Mouse (Mus musculus): ENCODE measurements around the gene Sdk1. TPM values are rescaled to one million over a fixed set of nuclear protein-coding genes. Genes with fewer than 3 reads are reported as not detected.

The Sdk1 gene
- polyA plus RNA-seq, 1 experiment = not detected

GRCm38 (mm10) chr5:141311801-141312200 lies 70.5 kb downstream of the Sdk1 start:
- TF ChIP-seq GATA1 (IDR thresholded peaks at IDR 0.05; ENCODE audit: borderline replicate concordance, low read length) (no peak), FLI1 (IDR thresholded peaks at IDR 0.05; ENCODE audit: low read length) (no peak)
- H3K4me3 ChIP-seq (replicated peaks) = no peak overlapping the region
- no peaks in the 10 kb centered on the region for H3K9me3 ChIP-seq
- H3K4me1 ChIP-seq = no peaks in the 10 kb centered on the region
- H3K27me3 ChIP-seq (replicated peaks) = no peaks in the 10 kb centered on the region
- H3K36me3 ChIP-seq (replicated peaks; ENCODE audit: low read length) = no peaks in the 10 kb centered on the region

GRCm38 (mm10) chr5:141312305-141312704 lies 71.0 kb downstream of the Sdk1 start:
- H3K36me3 ChIP-seq (replicated peaks; ENCODE audit: low read length) = no peaks in the 10 kb centered on the region
- H3K27me3 ChIP-seq (replicated peaks) = no peaks in the 10 kb centered on the region
- no peaks in the 10 kb centered on the region for H3K4me1 ChIP-seq
- H3K4me3 ChIP-seq (replicated peaks) = no peak overlapping the region
- H3K9me3 ChIP-seq = no peaks in the 10 kb centered on the region
- TF ChIP-seq GATA1 (IDR thresholded peaks at IDR 0.05; ENCODE audit: borderline replicate concordance, low read length) (no peak), FLI1 (IDR thresholded peaks at IDR 0.05; ENCODE audit: low read length) (no peak)

- TF ChIP-seq GATA1 (IDR thresholded peaks at IDR 0.05; ENCODE audit: borderline replicate concordance, low read length) (no peak), FLI1 (IDR thresholded peaks at IDR 0.05; ENCODE audit: low read length) (no peak)
- no peaks in the 10 kb centered on the region for H3K4me1 ChIP-seq
- H3K36me3 ChIP-seq (replicated peaks; ENCODE audit: low read length) = no peaks in the 10 kb centered on the region
- no peaks in the 10 kb centered on the region for H3K27me3 ChIP-seq (replicated peaks)
- no peaks in the 10 kb centered on the region for H3K9me3 ChIP-seq
- no peak overlapping the region for H3K4me3 ChIP-seq (replicated peaks)
Observed at GRCm38 (mm10) chr5:141317095-141317494, 75.8 kb downstream of the Sdk1 start.

GRCm38 (mm10) chr5:141324910-141325309 lies 83.6 kb downstream of the Sdk1 start:
- no peak overlapping the region for H3K4me3 ChIP-seq (replicated peaks)
- TF ChIP-seq GATA1 (IDR thresholded peaks at IDR 0.05; ENCODE audit: borderline replicate concordance, low read length) (no peak), FLI1 (IDR thresholded peaks at IDR 0.05; ENCODE audit: low read length) (no peak)
- H3K4me1 ChIP-seq = no peaks in the 10 kb centered on the region
- no peaks in the 10 kb centered on the region for H3K36me3 ChIP-seq (replicated peaks; ENCODE audit: low read length)
- H3K27me3 ChIP-seq (replicated peaks) = no peaks in the 10 kb centered on the region
- peaks cover 4% of the 10 kb centered on the region for H3K9me3 ChIP-seq

- Histone ChIP-seq H3K4me3 (replicated peaks) (no peak overlapping the region), H3K27me3 (replicated peaks) (no peaks in the 10 kb centered on the region), H3K9me3 (no peaks in the 10 kb centered on the region), H3K4me1 (no peaks in the 10 kb centered on the region), H3K36me3 (replicated peaks; ENCODE audit: low read length) (no peaks in the 10 kb centered on the region)
- TF ChIP-seq FLI1 (IDR thresholded peaks at IDR 0.05; ENCODE audit: low read length) (no peak), GATA1 (IDR thresholded peaks at IDR 0.05; ENCODE audit: borderline replicate concordance, low read length) (no peak)
Observed at GRCm38 (mm10) chr5:141344376-141344775, 103.1 kb downstream of the Sdk1 start.

- no peak for TF ChIP-seq GATA1 (IDR thresholded peaks at IDR 0.05; ENCODE audit: borderline replicate concordance, low read length)
- TF ChIP-seq FLI1 (IDR thresholded peaks at IDR 0.05; ENCODE audit: low read length) = no peak
- Histone ChIP-seq H3K36me3 (replicated peaks; ENCODE audit: low read length) (no peaks in the 10 kb centered on the region), H3K4me1 (no peaks in the 10 kb centered on the region), H3K27me3 (replicated peaks) (no peaks in the 10 kb centered on the region), H3K9me3 (peaks cover 6% of the 10 kb centered on the region; the same call in 1 of the 2 replicates), H3K4me3 (replicated peaks) (no peak overlapping the region)
Observed at GRCm38 (mm10) chr5:141345476-141345875, 104.2 kb downstream of the Sdk1 start.

- H3K27me3 ChIP-seq (replicated peaks) = no peaks in the 10 kb centered on the region
- H3K4me1 ChIP-seq = peaks cover 5% of the 10 kb centered on the region; the same call in 1 of the 2 replicates
- no peak overlapping the region for H3K4me3 ChIP-seq (replicated peaks)
- no peak for TF ChIP-seq FLI1 (IDR thresholded peaks at IDR 0.05; ENCODE audit: low read length)
- TF ChIP-seq GATA1 (IDR thresholded peaks at IDR 0.05; ENCODE audit: borderline replicate concordance, low read length) = no peak
- peaks cover 6% of the 10 kb centered on the region; the same call in 1 of the 2 replicates for H3K9me3 ChIP-seq
- H3K36me3 ChIP-seq (replicated peaks; ENCODE audit: low read length) = no peaks in the 10 kb centered on the region
Observed at GRCm38 (mm10) chr5:141362676-141363075, 121.4 kb downstream of the Sdk1 start.

GRCm38 (mm10) chr5:141363956-141364355 lies 122.7 kb downstream of the Sdk1 start:
- H3K4me3 ChIP-seq (replicated peaks) = no peak overlapping the region
- peaks cover 6% of the 10 kb centered on the region; the same call in 1 of the 2 replicates for H3K9me3 ChIP-seq
- no peaks in the 10 kb centered on the region for H3K27me3 ChIP-seq (replicated peaks)
- peaks cover 5% of the 10 kb centered on the region; the same call in 1 of the 2 replicates for H3K4me1 ChIP-seq
- TF ChIP-seq GATA1 (IDR thresholded peaks at IDR 0.05; ENCODE audit: borderline replicate concordance, low read length) = no peak
- no peak for TF ChIP-seq FLI1 (IDR thresholded peaks at IDR 0.05; ENCODE audit: low read length)
- H3K36me3 ChIP-seq (replicated peaks; ENCODE audit: low read length) = no peaks in the 10 kb centered on the region

- no peak for TF ChIP-seq GATA1 (IDR thresholded peaks at IDR 0.05; ENCODE audit: borderline replicate concordance, low read length)
- no peak for TF ChIP-seq FLI1 (IDR thresholded peaks at IDR 0.05; ENCODE audit: low read length)
- H3K4me1 ChIP-seq = peaks cover 5% of the 10 kb centered on the region; the same call in 1 of the 2 replicates
- no peak overlapping the region for H3K4me3 ChIP-seq (replicated peaks)
- H3K9me3 ChIP-seq = peaks cover 14% of the 10 kb centered on the region; the same call in 1 of the 2 replicates
- no peaks in the 10 kb centered on the region for H3K36me3 ChIP-seq (replicated peaks; ENCODE audit: low read length)
- no peaks in the 10 kb centered on the region for H3K27me3 ChIP-seq (replicated peaks)
Observed at GRCm38 (mm10) chr5:141368567-141368966, 127.3 kb downstream of the Sdk1 start.

GRCm38 (mm10) chr5:141374797-141375196 lies 133.5 kb downstream of the Sdk1 start:
- Histone ChIP-seq H3K9me3 (peaks cover 7% of the 10 kb centered on the region; the same call in 1 of the 2 replicates), H3K36me3 (replicated peaks; ENCODE audit: low read length) (no peaks in the 10 kb centered on the region), H3K27me3 (replicated peaks) (no peaks in the 10 kb centered on the region), H3K4me1 (no peaks in the 10 kb centered on the region), H3K4me3 (replicated peaks) (no peak overlapping the region)
- TF ChIP-seq GATA1 (IDR thresholded peaks at IDR 0.05; ENCODE audit: borderline replicate concordance, low read length) (no peak), FLI1 (IDR thresholded peaks at IDR 0.05; ENCODE audit: low read length) (no peak)

Measured in megakaryocyte, embryonic 14.5 days (primary cell).